Mouse (Mus musculus) MEL (cell line): Measurements from ENCODE around the gene Hfm1.

Experiments
- CTCF ChIP-seq, 3 experiments: IDR thresholded peaks in 2 of 3; conservative IDR thresholded peaks in 1 of 3; 2 replicates each; pipeline ENCODE4 v1.5.1; 2011 to 2012; ENCODE audit warnings: low read length in 3 of 3, low read depth in 2 of 3, mild to moderate bottlenecking in 2 of 3, improper control_type of control experiment in 1 of 3, inconsistent platforms in 1 of 3, mixed read lengths in 1 of 3, moderate library complexity in 1 of 3; ENCODE audit not compliant: control insufficient read depth in 1 of 3, insufficient read depth in 1 of 3, poor library complexity in 1 of 3, severe bottlenecking in 1 of 3
- E2F4 ChIP-seq: IDR thresholded peaks from 2 replicates; pipeline ENCODE4 v1.6.1; 2011; ENCODE audit warnings: low read depth, low read length, improper control_type of control experiment, borderline replicate concordance
- ELF1 ChIP-seq: IDR thresholded peaks from 2 replicates; pipeline ENCODE4 v1.6.1; 2014; ENCODE audit warnings: low read depth, mild to moderate bottlenecking, inconsistent platforms, low read length, improper control_type of control experiment, moderate library complexity
- EP300 ChIP-seq, 2 experiments: IDR thresholded peaks; 2 replicates each; pipeline ENCODE4 v1.6.1; 2011; ENCODE audit warnings: improper control_type of control experiment in 2 of 2, low read length in 2 of 2, low read depth in 1 of 2, mild to moderate bottlenecking in 1 of 2
- POLR2A ChIP-seq, 2 experiments: IDR thresholded peaks; 2 replicates each; pipeline ENCODE4 v1.6.1; 2011 to 2012; ENCODE audit warnings: low read length in 2 of 2, mild to moderate bottlenecking in 2 of 2, control low read depth in 1 of 2, improper control_type of control experiment in 1 of 2, low read depth in 1 of 2, moderate library complexity in 1 of 2; ENCODE audit not compliant: control insufficient read depth in 1 of 2, insufficient read depth in 1 of 2, poor library complexity in 1 of 2
- RCOR1 ChIP-seq: IDR thresholded peaks from 2 replicates; pipeline ENCODE4 v1.6.1; 2012; ENCODE audit warnings: low read depth, mild to moderate bottlenecking, inconsistent platforms, low read length, improper control_type of control experiment
- UBTF ChIP-seq: IDR thresholded peaks from 2 replicates; pipeline ENCODE4 v1.6.1; 2012; ENCODE audit warnings: low read depth, mild to moderate bottlenecking, inconsistent platforms, low read length, improper control_type of control experiment, moderate library complexity, borderline replicate concordance; ENCODE audit not compliant: insufficient read depth
- ZNF384 ChIP-seq: IDR thresholded peaks from 2 replicates; pipeline ENCODE4 v1.6.1; 2012; ENCODE audit warnings: low read depth, mild to moderate bottlenecking, inconsistent platforms, low read length, improper control_type of control experiment

- TF ChIP-seq POLR2A (IDR thresholded peaks at IDR 0.05; ENCODE audit: control insufficient read depth in 1 of 2, insufficient read depth in 1 of 2, low read depth in 1 of 2, low read length in 2 of 2, poor library complexity in 1 of 2), result no peak
- no peak for TF ChIP-seq E2F4
- TF ChIP-seq CTCF (IDR thresholded peaks at IDR 0.05 in 2 of 3, conservative IDR thresholded peaks at IDR 0.05 in 1 of 3; ENCODE audit: control insufficient read depth in 1 of 3, insufficient read depth in 1 of 3, low read depth in 2 of 3, low read length in 3 of 3, poor library complexity in 1 of 3, severe bottlenecking in 1 of 3), result no peak
- TF ChIP-seq ELF1, result no peak
- TF ChIP-seq EP300 (IDR thresholded peaks at IDR 0.05; ENCODE audit: low read depth in 1 of 2, low read length in 2 of 2), result no peak
- TF ChIP-seq ZNF384, result no peak
- no peak for TF ChIP-seq UBTF
- no peak for TF ChIP-seq RCOR1
Observed at GRCm38 (mm10) chr5:106790496-106791240, 135.5 kb downstream of the Hfm1 start.
